Mouse (Mus musculus) urinary bladder, postnatal 25 days (tissue): ENCODE measurements around the gene Usp19.

Source experiments
- DNase-seq: peaks from one replicate; pipeline ENCODE4 v3.0.0; 2022; ENCODE audit warnings: low spot score

The Usp19 gene

GRCm38 (mm10) chr9:108499231-108499630, 8.8 kb downstream of the Usp19 start:
- DNase-seq: no peak

- DNase-seq: no peak
These were observed 9.5 kb downstream of the Usp19 start for GRCm38 (mm10) chr9:108499943-108500342.

GRCm38 (mm10) chr9:108506901-108507300, 16.5 kb downstream of the Usp19 start:
- DNase-seq: no peak

- DNase-seq: peak; percentile 91
These were observed 17.4 kb downstream of the Usp19 start, which contains the start of gene Qars for GRCm38 (mm10) chr9:108507619-108508434. TSS of gene Qars (plus strand) at chr9:108507706.

- no peak for DNase-seq
These were observed 18.4 kb downstream of the Usp19 start for GRCm38 (mm10) chr9:108508776-108509175.

GRCm38 (mm10) chr9:108516380-108517251, 26.2 kb downstream of the Usp19 start, which contains the start of gene Qrich1:
TSS of gene Qrich1 (plus strand) at chr9:108516806.
- DNase-seq: peak; percentile 90

- peak; percentile 79 for DNase-seq
These were observed 27.0 kb downstream of the Usp19 start for GRCm38 (mm10) chr9:108517253-108517930.

- DNase-seq: no peak
These were observed 27.5 kb downstream of the Usp19 start for GRCm38 (mm10) chr9:108517931-108518332.

- no peak for DNase-seq
These were observed 31.2 kb downstream of the Usp19 start for GRCm38 (mm10) chr9:108521604-108522003.

- DNase-seq: no peak
These were observed 32.9 kb downstream of the Usp19 start for GRCm38 (mm10) chr9:108523341-108523740.

GRCm38 (mm10) chr9:108525400-108525799, 35.0 kb downstream of the Usp19 start:
- no peak for DNase-seq

- DNase-seq: no peak
These were observed 40.6 kb downstream of the Usp19 start for GRCm38 (mm10) chr9:108530954-108531353.

GRCm38 (mm10) chr9:108531496-108531895, 41.1 kb downstream of the Usp19 start:
- DNase-seq: no peak

- no peak for DNase-seq
These were observed 50.4 kb downstream of the Usp19 start for GRCm38 (mm10) chr9:108540846-108541245.

GRCm38 (mm10) chr9:108545986-108546385, 55.6 kb downstream of the Usp19 start:
- DNase-seq: no peak

- no peak for DNase-seq
These were observed 56.5 kb downstream of the Usp19 start for GRCm38 (mm10) chr9:108546875-108547274.
